Comparison of ENCODE assay signal across 10 mouse cellular contexts in the genomic region with DNA sequence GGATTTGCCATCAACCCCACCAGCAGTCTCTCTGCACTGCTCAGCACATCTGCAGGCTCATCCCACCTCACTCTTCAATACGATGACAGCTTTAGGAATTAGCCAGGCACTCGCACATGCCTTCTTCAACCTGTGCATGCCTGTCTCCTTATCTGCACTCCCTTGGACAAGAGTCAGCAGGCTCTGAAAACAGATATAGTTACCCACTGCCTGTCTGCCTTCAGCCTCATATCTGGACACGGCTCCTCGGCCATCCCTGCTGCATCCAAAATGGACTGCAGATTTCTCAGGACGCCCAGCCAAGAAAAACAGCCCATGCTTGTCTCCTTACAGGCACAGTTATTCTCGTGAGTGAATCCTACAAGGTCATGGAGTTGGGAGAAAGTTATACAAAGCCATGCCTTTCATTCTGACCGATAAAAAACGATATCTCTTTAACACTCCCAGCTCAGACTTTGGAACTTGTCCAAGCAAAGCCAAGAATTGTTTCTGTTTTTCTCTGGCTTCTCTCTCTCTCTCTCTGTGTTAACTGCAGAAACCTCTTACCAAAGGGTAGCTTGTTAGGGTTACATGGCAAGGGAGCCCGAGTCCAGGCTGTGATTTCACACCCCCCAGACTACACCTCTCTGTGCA. TPM values are rescaled to one million over a fixed set of nuclear protein-coding genes. Genes with fewer than 3 reads are reported as not detected.
DNase-seq lines count a peak whose midpoint lies in the region; ATAC-seq lines count a peak whose summit lies in the region.
"Had no signal": no experiment of that assay in that cellular context is flagged by ENCODE, and none has a peak within 500 bp of the region (broad histone marks: within the 10 kb centered on the region; RNA-seq: fewer than 3 reads in every experiment).

No protein-coding gene starts in this region.

- no peak for ATAC-seq in inflammation-experienced regulatory T-cells, adult 6 months

- 29% methylated on average over 9 of the region's 9 CpGs for WGBS in heart, embryonic 10.5 days

- no peaks in the 10 kb centered on the region for H3K9me3 ChIP-seq in heart, embryonic 10.5 days
- H3K9me3 ChIP-seq: midbrain, embryonic 12.5 days had no signal

- peak overlapping the region; percentile 53; the same call in 1 of the 2 replicates for H3K27ac ChIP-seq in heart, embryonic 10.5 days
- H3K27ac ChIP-seq: midbrain, embryonic 12.5 days had no signal

- H3K4me3 ChIP-seq in heart, embryonic 10.5 days: peak overlapping the region; percentile 3; the same call in 1 of the 2 replicates
- H3K4me3 ChIP-seq: midbrain, embryonic 12.5 days had no signal

- intact Hi-C loops in left cerebral cortex, postnatal 4 days (cut with DNase I): loop anchor here (10.0 kb wide), 2 partner anchors 157 to 337 kb away; no protein-coding TSS in a partner anchor

- DNase-seq in kidney, adult 9 months: peak; percentile 5
- DNase-seq in kidney, adult 11 months: no peak
- DNase-seq in heart, embryonic 10.5 days (ENCODE audit: low spot score): peak; percentile 90
- peak; percentile 2 to 16 for DNase-seq in kidney, postnatal 36 days
- peak; percentile 60 for DNase-seq in ovary, postnatal 36 days (ENCODE audit: low spot score)
- no peak for DNase-seq in spleen, postnatal 4 days (ENCODE audit: low spot score in 2 of 2)
- no peak for DNase-seq in left cerebral cortex, postnatal 4 days
- DNase-seq: right cerebral cortex, postnatal 14 days had no signal

- H3K4me1 ChIP-seq in heart, embryonic 10.5 days: peaks cover 24% of the 10 kb centered on the region
- H3K4me1 ChIP-seq: midbrain, embryonic 12.5 days had no signal

- peaks cover 7% of the 10 kb centered on the region; the same call in 1 of the 2 replicates for H3K27me3 ChIP-seq in heart, embryonic 10.5 days (ENCODE audit: insufficient read depth, poor library complexity, severe bottlenecking)
- H3K27me3 ChIP-seq: midbrain, embryonic 12.5 days had no signal

- no peaks in the 10 kb centered on the region for H3K36me3 ChIP-seq in heart, embryonic 10.5 days
- H3K36me3 ChIP-seq: midbrain, embryonic 12.5 days had no signal

RNA-seq across cellular contexts. Expression of gene Pik3r4, which starts 55.1 kb away (rescaled TPM):
- 16.1 and 16.5 TPM in 2 replicates for polyA plus RNA-seq in heart, embryonic 10.5 days (2016; fragmentation: Nextera tagmentation; extraction: Ambion mirVana)
- total RNA-seq in left cerebral cortex, postnatal 4 days (2021): 10 to 100 TPM; 33.7 to 36.6 TPM
- polyA plus RNA-seq in inflammation-experienced regulatory T-cells, adult 6 months (2017; shearing (Covaris generic)): 10 to 100 TPM; 12.7 to 20.8 (median 14.7) TPM

Comparison
In these comparisons a context has a peak if more than half of its experiments do, and no peak if none do; other contexts are left out.
1. DNase-seq: peak in kidney, adult 9 months (single experiment), heart, embryonic 10.5 days (single experiment), kidney, postnatal 36 days (2 of 2) and ovary, postnatal 36 days (single experiment); none in kidney, adult 11 months (single experiment), spleen, postnatal 4 days (0 of 2) and left cerebral cortex, postnatal 4 days (single experiment).